Mouse (Mus musculus) kidney, postnatal 25 days (tissue): ENCODE results near the gene Vps13d.

ENCODE experiments used
- DNase-seq, 2 experiments: peaks; one replicate each; pipeline ENCODE4 v3.0.0; 2021; ENCODE audit warnings: mixed read lengths in 2 of 2

The Vps13d gene

DNA sequence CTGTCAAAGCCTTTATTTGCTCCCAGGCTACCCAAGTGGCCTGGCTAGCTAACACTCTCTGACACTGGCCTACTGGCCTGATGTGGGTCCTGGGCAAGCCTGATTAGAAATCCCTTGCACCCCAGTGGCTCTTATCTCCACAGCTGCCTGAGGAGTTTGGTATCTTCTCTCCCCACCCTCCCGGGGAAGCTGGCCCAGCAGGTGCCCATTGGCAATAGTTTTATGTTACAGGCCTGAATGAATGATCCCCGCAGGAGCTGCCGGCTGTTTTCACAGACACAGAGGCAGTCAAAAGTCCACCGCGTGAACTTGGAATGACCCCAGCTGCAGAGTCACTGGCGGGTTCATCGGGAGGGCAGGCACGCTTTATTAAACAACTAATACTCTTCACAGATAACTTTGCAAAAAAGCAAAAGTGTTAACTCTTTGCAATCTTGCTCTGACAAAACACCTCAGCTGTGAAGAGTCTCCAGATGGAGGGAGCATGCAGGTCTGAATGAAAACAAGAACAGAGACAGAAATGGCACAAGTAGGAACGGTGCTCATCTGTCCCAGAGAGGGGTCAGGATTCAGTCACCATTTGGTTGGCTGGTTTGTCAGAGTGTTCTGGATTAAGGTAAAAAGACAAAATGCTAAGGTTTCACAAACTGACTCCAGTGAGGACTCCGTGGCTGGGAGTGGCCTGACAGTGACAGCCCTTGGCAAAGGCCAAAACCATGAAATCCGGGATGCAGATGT lies 160.1 kb downstream of the Vps13d start:
- DNase-seq, result peak; percentile 84 to 88

GRCm38 (mm10) chr4:145033392-145033791 lies 161.4 kb downstream of the Vps13d start:
- no peak for DNase-seq

DNA sequence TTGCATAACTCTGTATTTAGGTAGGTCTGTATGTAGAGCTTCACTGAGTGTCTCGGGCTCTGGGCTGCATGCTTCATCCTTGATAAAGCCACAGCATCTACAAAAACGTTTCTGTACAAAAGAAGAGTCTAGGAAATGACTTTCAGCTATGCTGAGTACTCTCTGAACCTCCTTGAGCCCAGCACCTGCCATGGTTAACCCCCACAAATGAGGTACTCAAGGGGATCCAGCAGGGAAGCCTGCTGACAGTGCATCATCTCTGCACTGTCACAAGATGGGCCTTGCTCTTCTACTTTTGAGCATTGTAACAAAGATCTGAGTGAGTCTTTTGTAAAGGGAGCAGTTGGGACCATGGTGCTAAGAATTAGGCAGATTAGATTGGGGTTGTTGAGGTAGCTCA lies 162.2 kb downstream of the Vps13d start:
- DNase-seq, result no peak

DNA sequence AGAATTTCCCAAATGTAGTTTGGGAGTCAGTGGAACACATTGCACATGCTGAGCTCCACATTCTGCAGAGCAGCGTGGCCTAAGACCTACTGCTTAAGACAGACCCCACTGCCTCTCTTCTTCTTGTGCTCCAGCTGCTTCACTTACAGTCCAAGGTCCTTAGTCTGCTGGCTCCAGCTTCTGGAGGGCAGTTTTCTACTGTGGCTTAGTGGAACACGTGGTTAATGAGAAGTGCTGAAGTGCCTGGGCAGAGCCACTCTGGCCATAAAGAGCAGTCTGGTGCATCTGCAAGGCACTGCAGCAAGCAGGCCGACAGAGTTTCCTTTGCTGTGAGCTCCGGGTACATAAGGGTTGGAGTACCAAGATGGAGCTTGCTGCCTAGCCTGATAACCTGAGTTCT lies 163.3 kb downstream of the Vps13d start:
- DNase-seq, result peak; percentile 62 to 85

DNA sequence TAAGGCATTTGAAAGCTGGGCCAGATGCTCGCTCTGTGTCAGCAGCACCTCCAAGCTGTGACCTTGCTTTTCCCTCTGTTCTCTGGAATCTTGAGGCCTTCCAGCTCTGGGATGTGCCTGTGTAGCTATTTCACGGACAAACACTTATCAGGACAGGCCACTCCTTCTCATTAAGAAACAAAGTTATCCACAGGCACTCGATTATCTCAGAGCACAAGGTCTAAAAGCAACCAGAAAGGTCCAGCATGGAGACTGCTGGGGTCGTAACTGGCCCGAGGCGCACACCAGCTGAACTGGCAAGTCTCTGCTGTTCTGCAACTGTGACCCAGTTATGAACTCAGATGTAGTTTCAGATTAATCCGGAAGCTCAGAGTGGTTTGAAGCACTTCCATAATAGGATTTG lies 168.4 kb downstream of the Vps13d start:
- DNase-seq, result peak; percentile 62 to 79

DNA sequence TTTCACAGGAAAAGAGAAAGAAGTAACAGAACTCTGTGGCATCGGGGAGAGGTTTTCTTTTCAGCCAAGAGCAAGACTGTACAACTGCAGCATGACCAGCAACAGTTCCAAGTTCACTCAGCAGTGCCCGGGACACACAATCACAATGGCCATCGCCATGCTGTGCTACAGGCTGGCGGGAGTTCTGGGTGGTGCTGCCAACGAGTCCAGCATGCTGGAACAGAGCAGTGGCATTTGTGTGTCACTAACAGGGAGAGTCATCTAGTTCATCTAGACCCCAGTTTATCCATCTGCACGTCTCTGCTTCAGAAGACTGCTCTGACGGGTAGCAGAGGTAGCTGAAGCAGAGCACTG lies 169.4 kb downstream of the Vps13d start:
- DNase-seq, result peak; percentile 29 to 64

GRCm38 (mm10) chr4:145024694-145025408 lies 170.0 kb downstream of the Vps13d start:
- peak in 1 of 2 experiments; percentile 18 for DNase-seq

DNA sequence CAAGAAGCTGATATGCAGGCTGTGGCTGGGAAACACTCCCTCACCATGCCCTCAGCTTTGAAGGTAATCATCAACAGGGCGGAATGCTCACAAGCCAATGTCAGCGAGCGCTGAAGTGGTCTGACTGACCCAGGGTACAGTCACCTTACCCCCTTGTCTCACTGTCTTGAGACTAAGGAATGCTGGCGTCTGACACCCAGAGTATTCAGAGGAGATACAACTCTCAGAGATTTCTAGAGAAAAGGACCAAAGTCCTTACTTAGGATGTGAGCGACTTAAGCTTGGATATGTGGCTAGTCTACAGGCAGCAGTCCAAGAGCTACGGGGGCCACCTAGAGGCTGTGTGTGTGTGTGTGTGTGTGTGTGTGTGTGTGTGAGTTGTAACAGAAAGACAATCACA lies 170.9 kb downstream of the Vps13d start:
- DNase-seq, result peak; percentile 78 to 85

GRCm38 (mm10) chr4:145022815-145023214 lies 172.0 kb downstream of the Vps13d start:
- no peak for DNase-seq

DNA sequence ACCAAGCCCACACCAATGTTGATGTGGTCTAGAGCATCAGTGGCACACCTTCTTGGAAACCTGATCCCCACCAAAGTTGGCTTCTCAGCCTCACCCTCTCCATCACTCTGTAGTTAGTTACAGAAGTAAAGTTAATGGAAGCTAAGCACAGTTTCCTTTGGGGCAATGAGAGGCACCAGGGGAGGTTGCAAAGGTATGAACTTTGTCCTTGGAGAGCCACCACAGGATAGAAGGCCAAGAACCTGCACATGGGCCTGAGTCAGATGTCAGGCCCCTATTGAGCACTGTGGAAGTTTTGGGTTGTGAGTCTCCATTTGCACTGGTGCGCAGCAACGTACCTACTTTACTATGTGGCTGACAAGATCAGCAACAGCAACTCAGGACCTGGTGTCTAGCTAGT lies 172.6 kb downstream of the Vps13d start:
- DNase-seq, result no peak

GRCm38 (mm10) chr4:145020383-145020782 lies 174.4 kb downstream of the Vps13d start:
- DNase-seq, result no peak

DNA sequence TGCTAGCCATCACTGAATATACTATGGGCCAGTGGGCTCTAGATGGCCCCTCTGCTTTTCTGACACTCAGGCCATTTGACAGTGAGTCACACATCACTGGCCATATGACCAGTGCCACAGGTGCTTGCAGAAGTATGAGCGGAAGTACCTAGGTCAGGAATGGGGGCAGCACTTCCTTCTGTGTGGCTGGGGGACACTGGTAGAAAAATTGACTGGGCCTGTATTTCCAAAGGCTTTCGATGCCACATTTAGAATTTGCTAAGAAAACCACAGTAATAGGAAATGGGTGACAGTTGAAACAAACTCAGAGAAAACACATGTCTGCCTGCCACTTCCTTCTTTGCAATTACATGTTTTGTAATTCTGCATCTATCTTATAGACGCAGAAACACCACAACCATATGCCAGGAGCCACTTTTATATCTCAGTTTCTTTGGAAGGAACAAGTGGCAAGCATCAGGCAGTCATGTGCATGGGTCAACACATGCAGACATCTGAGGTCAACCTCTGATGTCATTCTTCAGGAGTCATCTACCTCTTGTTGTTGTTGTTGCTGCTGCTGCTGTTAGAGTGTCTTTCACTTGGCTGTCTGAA lies 175.6 kb downstream of the Vps13d start:
- DNase-seq, result no peak

- peak; percentile 85 to 91 for DNase-seq
Observed at GRCm38 (mm10) chr4:145017745-145018144, 177.1 kb downstream of the Vps13d start.

DNA sequence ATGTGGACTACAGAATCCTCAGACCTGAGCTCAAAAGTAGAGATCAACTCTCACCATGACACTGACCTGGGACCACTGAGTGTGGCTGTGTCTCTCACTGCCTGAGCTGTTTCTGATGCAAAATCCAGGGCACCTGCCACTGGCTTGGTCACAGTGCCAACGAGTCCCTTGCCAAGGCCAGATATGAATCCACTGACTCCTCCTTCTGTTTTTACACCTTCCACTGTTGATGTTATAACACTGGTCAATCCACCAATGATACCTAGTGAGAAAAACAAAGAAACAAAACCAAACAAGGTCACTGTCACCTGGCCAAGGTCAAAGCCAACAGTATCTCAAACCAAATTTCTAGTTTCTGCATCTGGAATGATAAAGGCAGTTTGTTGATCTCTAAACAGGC lies 178.1 kb downstream of the Vps13d start:
- DNase-seq, result no peak

DNA sequence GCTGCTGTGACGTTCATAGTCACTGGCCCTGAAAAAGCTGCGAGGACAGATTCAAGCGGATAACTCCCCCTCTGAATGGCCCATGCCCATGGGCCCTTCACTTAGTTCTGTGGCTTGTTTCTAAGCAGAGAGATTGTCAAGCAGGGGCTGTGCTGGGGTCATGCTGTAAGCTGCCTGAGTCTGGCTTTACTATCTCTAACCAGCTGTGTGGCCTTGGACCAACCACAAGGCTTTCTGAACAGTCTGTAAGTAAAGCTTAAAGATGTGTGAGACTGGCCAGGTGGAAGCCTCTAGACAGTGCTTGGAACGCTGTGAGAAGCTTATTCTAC lies 180.2 kb downstream of the Vps13d start:
- no peak for DNase-seq

DNA sequence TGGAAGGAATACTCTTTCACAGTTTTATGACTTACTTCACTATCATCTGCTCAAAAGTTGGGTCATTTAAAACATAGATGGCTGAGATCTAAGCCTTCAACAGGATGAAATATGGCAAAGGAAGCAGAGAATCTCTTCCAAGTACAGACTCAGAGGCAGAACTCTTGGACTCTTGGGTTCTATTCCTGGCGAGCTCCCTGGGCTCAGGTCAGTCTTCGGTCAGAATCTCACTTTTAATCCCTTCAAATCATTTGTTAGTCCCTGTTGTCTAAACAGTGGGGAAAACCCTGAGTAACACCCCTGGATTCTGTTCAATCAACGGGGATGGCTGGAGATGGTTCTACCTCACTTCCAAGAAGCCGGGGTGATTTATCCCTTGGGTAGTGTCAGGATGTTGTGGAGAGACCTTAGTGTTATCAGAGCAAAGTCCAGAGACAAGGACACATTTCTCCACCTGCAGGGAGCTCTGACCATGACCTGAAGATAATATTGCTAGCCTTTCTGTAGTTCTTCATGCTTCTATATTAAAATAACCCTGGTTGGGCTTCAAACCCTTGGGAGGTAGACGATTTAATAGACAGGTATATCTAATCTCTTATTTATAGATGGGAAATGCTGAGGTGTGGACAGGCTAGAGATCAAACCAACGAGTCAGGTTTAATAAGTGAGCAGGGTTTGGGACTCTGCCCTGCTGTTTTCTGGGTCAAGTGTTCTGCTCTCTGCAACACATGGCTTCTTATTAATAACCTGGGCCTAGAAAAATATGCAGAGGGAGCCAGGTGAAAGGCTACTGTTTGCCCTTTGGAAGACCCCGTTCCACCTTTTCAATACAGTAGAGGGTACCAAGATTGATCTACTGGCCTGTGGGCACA lies 180.8 kb downstream of the Vps13d start:
- peak; percentile 67 to 77 for DNase-seq

DNA sequence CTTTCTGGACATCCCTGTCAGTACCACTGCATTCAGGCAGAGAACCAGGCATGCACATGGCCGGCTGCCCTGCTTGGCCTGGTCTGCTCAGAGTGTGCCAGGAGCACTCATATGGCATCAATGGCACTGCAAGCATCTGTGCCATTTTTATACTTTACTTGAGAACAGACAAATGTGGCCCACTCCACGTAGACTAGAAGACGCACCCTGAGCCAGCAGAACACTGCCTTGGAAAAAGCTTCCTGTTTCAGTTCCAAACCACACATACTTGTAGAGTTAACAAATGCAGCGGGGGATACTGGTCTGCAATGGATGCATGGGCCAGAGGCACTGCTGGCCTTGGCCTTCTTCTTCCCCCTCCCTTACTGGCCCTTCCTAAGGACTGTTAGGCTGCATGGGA lies 181.6 kb downstream of the Vps13d start:
- no peak for DNase-seq

DNA sequence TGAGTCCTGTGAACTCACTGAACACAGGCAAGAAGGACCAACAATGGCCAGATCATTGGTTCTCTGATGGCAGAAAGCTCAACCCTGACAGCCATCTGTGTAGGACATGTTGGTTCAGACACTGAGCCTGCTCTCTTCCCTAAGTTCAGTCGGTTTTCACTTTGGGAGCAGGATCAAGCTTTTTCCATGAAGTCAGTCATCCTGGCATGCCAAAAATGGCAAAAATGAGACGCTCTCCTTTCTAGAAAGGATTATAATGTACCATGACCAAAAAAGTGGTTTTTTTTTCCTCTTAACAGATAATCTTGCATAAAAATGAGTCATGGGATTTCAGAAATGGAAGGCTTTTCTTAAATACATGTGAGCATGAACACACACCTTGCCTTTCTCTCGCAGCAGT lies 183.6 kb downstream of the Vps13d start:
- DNase-seq, result no peak

- DNase-seq, result peak; percentile 59 to 70
Observed at GRCm38 (mm10) chr4:145009934-145010333, 184.9 kb downstream of the Vps13d start.

DNA sequence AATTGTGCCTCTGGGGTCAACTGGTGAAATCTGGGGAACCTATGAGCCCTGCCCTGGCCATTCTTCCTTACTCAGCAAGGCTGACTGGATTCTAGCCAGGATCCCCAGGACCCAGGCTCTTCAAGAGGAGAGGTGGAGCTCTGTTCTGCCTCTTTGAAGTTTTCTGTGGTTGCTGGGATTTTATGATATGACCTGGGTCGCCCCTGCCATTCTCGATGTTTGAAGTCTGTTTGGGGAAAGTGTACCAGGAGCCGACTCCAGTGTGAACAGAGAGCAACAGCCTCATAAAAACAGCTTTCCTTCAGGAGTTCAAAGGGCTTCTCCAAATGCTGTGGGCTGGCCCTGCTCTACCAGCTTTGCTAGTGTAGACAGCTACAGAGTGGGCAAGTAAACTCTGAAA lies 185.4 kb downstream of the Vps13d start:
- DNase-seq, result peak; percentile 75 to 84

DNA sequence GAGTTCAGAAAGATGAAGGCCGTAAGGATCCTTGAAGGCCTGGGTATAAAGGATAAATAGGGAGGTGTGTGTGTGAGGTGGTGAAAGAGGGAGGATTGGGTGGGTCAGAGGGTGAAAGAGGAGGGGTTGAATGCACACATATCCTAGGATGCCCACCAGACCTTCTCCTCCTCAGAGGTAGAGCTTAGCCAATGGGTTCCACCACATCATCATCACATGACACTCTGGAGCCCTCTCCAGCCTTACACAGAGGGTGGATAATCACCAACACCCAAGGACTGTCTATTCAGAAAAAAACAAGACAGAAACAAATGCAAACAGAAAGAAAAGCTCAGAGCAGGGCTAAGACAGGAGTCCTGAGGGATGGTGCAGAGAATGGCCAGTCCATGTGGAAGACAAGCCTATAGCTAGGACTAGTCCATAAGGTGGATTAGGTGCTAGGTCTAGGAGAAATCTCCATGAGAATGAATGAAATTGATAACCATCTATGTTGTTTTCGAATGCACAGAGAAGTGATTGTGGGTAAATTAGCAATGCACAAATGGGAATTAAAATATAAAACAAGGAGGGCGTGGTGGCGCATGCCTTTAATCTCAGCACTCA lies 188.8 kb downstream of the Vps13d start:
- no peak for DNase-seq

DNA sequence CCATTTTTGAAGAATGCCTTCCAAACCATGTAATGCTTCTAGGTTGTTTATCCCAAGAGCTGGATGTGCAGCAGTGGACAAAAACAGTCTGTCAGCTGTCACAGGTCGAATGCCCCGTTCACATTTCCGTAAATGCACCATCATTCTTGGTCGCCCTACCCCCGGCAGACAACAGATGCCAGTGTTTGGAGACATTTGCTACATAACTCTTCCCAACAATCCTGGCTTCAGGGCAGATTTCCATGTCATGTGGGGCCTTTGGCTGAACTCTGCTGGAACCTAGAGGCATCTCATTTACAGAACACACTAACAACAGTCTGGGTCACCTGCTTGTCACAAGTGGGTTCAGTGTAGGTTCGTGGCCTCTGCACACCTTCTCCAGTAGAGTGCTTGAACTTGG lies 190.6 kb downstream of the Vps13d start:
- DNase-seq, result peak in 1 of 2 experiments; percentile 59

GRCm38 (mm10) chr4:145002733-145003132 lies 192.1 kb downstream of the Vps13d start:
- no peak for DNase-seq
